Mouse (Mus musculus): ENCODE data around the gene G3bp2. TPM values are rescaled to one million over a fixed set of nuclear protein-coding genes. Genes with fewer than 3 reads are reported as not detected.

G3bp2 gene
- polyA plus RNA-seq, 1 experiment, result 25.8 TPM

DNA sequence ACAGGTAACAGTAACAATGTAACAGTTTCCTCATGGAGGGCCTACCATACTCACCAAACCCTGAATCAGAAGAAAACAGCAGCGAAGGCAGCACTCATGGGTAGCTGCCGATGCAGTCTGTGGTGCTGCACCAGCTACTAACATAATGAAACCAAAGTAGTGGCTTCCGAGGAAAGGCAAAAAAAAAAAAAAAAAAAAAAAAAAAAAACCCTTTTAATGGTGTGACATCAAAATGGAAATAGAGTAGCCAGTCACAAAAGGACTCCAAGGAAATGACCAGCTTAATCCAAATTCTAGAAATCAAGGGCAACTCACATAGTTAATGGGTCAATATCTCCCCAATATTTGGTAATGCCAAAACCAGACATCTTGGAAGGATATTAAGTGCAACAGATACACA, 33.1 kb downstream of the G3bp2 start:
- H3K79me2 ChIP-seq (ENCODE audit: control insufficient read depth, insufficient read depth), result no peaks in the 10 kb centered on the region
- no peak for TF ChIP-seq TCF3 (IDR thresholded peaks at IDR 0.05; ENCODE audit: insufficient read length, low read depth)
- TF ChIP-seq CEBPB (IDR thresholded peaks at IDR 0.05; ENCODE audit: insufficient read depth, poor library complexity, severe bottlenecking), result no peak
- TF ChIP-seq E2F4 (IDR thresholded peaks at IDR 0.05; ENCODE audit: insufficient read depth), result no peak
- no peak for TF ChIP-seq REST (IDR thresholded peaks at IDR 0.05; ENCODE audit: insufficient read depth, insufficient read length)
- TF ChIP-seq MAX (IDR thresholded peaks at IDR 0.05; ENCODE audit: low read depth), result no peak
- TF ChIP-seq MYOG (IDR thresholded peaks at IDR 0.05; ENCODE audit: control insufficient read depth in 1 of 3, insufficient read depth in 1 of 3, insufficient read length in 2 of 3, low read depth in 2 of 3), result no peak
- no peak for TF ChIP-seq POLR2AphosphoS2 (IDR thresholded peaks at IDR 0.05; ENCODE audit: insufficient read length, low read depth)
- no peak for TF ChIP-seq MYOD1 (IDR thresholded peaks at IDR 0.05; ENCODE audit: control insufficient read depth in 1 of 3, insufficient read length in 2 of 3, low read depth in 2 of 3)
- TF ChIP-seq SRF (IDR thresholded peaks at IDR 0.05; ENCODE audit: control insufficient read depth, insufficient read length, low read depth), result no peak
- TF ChIP-seq POLR2A (IDR thresholded peaks at IDR 0.05; ENCODE audit: insufficient read length, low read depth), result no peak
- no peak for TF ChIP-seq USF1 (IDR thresholded peaks at IDR 0.05; ENCODE audit: low read depth)
- no peak for TF ChIP-seq TCF12 (IDR thresholded peaks at IDR 0.05; ENCODE audit: insufficient read depth, poor library complexity, severe bottlenecking)

DNA sequence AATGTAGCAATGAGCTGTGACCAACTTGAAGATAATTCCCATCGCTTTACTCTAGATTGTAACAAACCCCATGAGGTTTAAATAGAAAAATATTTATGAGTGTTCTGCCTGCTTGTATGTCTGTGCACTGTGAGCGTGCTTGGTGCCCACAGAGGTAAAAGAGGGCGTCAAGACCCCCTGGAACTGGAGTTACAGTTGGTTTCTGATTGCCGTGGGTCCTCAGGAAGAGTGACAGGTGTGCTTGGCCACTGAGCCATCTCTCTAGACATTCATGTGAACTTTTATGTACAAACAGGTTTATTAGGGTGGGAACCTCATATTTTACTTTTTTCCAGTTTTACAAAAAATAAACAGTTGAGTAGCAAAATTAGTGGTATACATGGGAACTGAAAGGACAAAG, 39.7 kb downstream of the G3bp2 start, which contains the start of gene Cdkl2:
TSS of gene Cdkl2 (minus strand) at position 101 of the 400 bp plus-strand sequence.
- peak within 1 kb of the TSS; percentile 66 for H3K4me3 ChIP-seq
- no peaks in the 10 kb centered on the region for H3K36me3 ChIP-seq (ENCODE audit: control insufficient read depth, insufficient read depth)
- no peaks in the 10 kb centered on the region for H3K79me2 ChIP-seq (ENCODE audit: control insufficient read depth, insufficient read depth)
- H3ac ChIP-seq (ENCODE audit: control insufficient read depth, insufficient read length), result no peak within 1 kb of the TSS
- TF ChIP-seq E2F4 (IDR thresholded peaks at IDR 0.05; ENCODE audit: insufficient read depth) (no peak), MAX (IDR thresholded peaks at IDR 0.05; ENCODE audit: low read depth) (no peak), CEBPB (IDR thresholded peaks at IDR 0.05; ENCODE audit: insufficient read depth, poor library complexity, severe bottlenecking) (no peak), TCF12 (IDR thresholded peaks at IDR 0.05; ENCODE audit: insufficient read depth, poor library complexity, severe bottlenecking) (no peak), MYOG (IDR thresholded peaks at IDR 0.05; ENCODE audit: control insufficient read depth in 1 of 3, insufficient read depth in 1 of 3, insufficient read length in 2 of 3, low read depth in 2 of 3) (no peak), USF1 (IDR thresholded peaks at IDR 0.05; ENCODE audit: low read depth) (no peak), SRF (IDR thresholded peaks at IDR 0.05; ENCODE audit: control insufficient read depth, insufficient read length, low read depth) (no peak)
- H3K4me2 ChIP-seq (ENCODE audit: low read depth), result peak within 1 kb of the TSS; percentile 97
- no peaks in the 10 kb centered on the region for H3K27me3 ChIP-seq (ENCODE audit: control insufficient read depth, insufficient read depth, insufficient read length)

More for the DNA sequence above, 33.1 kb downstream of the G3bp2 start:
- Histone ChIP-seq H3K36me3 (ENCODE audit: control insufficient read depth, insufficient read depth) (peaks cover 23% of the 10 kb centered on the region), H3K4me3 (no peak overlapping the region), H3ac (ENCODE audit: control insufficient read depth, insufficient read length) (no peak overlapping the region), H3K4me2 (ENCODE audit: low read depth) (no peak overlapping the region), H3K27me3 (ENCODE audit: control insufficient read depth, insufficient read depth, insufficient read length) (no peaks in the 10 kb centered on the region)

DNA sequence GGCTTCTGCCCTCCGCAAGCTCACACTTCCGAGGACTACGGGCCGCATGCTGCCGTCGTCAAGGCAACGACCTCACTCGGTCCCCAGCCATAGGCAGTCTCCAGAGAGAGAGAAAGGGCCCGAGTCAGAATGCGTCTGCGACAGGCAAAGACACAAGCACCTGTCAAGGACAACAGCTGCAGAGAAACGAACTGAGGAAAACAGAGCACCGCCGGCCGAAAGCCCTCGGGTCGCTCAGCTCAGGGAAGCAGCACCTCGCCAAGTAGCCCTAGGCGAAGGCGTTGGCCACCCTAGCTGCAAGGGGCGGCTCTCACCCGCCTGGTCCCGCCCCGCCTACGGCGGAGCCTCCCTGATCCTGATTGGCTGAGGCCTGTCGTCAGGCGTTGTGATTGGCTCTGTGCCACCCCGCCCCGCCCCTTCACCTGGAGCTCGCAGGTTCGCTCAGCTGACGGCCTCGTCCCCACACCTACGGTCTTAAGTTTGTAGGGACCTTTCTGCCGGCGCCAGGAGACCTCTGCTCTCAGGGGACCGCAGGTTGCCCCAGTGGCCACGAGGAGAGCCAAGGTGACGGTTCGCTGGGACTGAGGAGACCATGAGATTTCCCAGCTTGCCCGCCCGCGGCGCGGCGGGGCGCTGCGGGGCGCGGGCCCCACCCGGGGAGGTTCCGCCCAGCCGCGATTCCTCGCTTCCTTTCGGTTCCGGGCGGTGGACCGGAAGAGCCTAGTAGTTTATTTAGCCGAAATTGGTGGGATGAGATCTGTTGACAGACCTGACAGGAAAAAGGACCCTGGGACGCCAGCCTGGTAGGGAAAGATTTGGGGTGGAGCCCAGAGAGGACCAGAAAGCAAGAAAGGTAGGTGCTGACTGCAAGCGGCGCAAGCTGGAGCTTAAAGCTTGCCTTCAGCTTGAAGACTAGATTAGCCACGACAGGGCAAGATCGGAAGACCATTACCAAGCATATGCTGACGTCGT, 40.9 kb downstream of the G3bp2 start:
- Histone ChIP-seq H3K36me3 (ENCODE audit: control insufficient read depth, insufficient read depth) (no peaks in the 10 kb centered on the region), H3K4me3 (peak overlapping the region; percentile 66), H3ac (ENCODE audit: control insufficient read depth, insufficient read length) (no peak overlapping the region), H3K79me2 (ENCODE audit: control insufficient read depth, insufficient read depth) (no peaks in the 10 kb centered on the region), H3K27me3 (ENCODE audit: control insufficient read depth, insufficient read depth, insufficient read length) (no peaks in the 10 kb centered on the region), H3K4me2 (ENCODE audit: low read depth) (peak overlapping the region; percentile 97)
- TF ChIP-seq POLR2A (IDR thresholded peaks at IDR 0.05; ENCODE audit: insufficient read length, low read depth) (peak; percentile 12), MYOG (IDR thresholded peaks at IDR 0.05; ENCODE audit: control insufficient read depth in 1 of 3, insufficient read depth in 1 of 3, insufficient read length in 2 of 3, low read depth in 2 of 3) (peak in 2 of 3 experiments; percentile 40 to 78), MAX (IDR thresholded peaks at IDR 0.05; ENCODE audit: low read depth) (no peak), TCF12 (IDR thresholded peaks at IDR 0.05; ENCODE audit: insufficient read depth, poor library complexity, severe bottlenecking) (peak; percentile 52), MYOD1 (IDR thresholded peaks at IDR 0.05; ENCODE audit: control insufficient read depth in 1 of 3, insufficient read length in 2 of 3, low read depth in 2 of 3) (peak in 2 of 3 experiments; percentile 57 to 72)

DNA sequence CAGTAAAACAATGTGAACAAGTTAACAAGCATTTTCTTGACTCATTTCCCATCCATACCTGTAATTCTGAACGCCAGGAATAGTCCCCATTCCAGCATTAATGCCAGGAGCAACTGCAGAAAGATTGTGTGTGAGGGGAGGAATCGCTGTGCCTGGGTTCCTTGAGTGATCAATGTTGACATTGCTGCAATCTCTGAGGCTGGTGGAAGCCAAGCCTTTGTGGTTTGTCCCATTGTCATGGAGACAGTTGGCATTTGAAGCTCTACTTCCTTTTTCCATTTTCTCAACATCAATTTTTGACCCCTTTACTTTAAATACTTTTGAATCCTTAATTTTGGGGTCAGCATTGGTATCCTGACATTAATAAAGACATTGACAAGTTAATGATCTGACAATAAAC, 63.6 kb downstream of the G3bp2 start:
- Histone ChIP-seq H3K36me3 (ENCODE audit: control insufficient read depth, insufficient read depth) (no peaks in the 10 kb centered on the region), H3K79me2 (ENCODE audit: control insufficient read depth, insufficient read depth) (no peaks in the 10 kb centered on the region), H3K4me3 (no peak overlapping the region), H3ac (ENCODE audit: control insufficient read depth, insufficient read length) (no peak overlapping the region), H3K4me2 (ENCODE audit: low read depth) (no peak overlapping the region), H3K27me3 (ENCODE audit: control insufficient read depth, insufficient read depth, insufficient read length) (no peaks in the 10 kb centered on the region)
- TF ChIP-seq MYOD1 (IDR thresholded peaks at IDR 0.05; ENCODE audit: control insufficient read depth in 1 of 3, insufficient read length in 2 of 3, low read depth in 2 of 3), result no peak
- no peak for TF ChIP-seq POLR2A (IDR thresholded peaks at IDR 0.05; ENCODE audit: insufficient read length, low read depth)
- no peak for TF ChIP-seq E2F4 (IDR thresholded peaks at IDR 0.05; ENCODE audit: insufficient read depth)
- TF ChIP-seq POLR2AphosphoS2 (IDR thresholded peaks at IDR 0.05; ENCODE audit: insufficient read length, low read depth), result no peak
- TF ChIP-seq REST (IDR thresholded peaks at IDR 0.05; ENCODE audit: insufficient read depth, insufficient read length), result no peak
- no peak for TF ChIP-seq TCF12 (IDR thresholded peaks at IDR 0.05; ENCODE audit: insufficient read depth, poor library complexity, severe bottlenecking)
- TF ChIP-seq SRF (IDR thresholded peaks at IDR 0.05; ENCODE audit: control insufficient read depth, insufficient read length, low read depth), result no peak
- TF ChIP-seq TCF3 (IDR thresholded peaks at IDR 0.05; ENCODE audit: insufficient read length, low read depth), result no peak
- no peak for TF ChIP-seq USF1 (IDR thresholded peaks at IDR 0.05; ENCODE audit: low read depth)
- no peak for TF ChIP-seq CEBPB (IDR thresholded peaks at IDR 0.05; ENCODE audit: insufficient read depth, poor library complexity, severe bottlenecking)
- no peak for TF ChIP-seq MAX (IDR thresholded peaks at IDR 0.05; ENCODE audit: low read depth)
- no peak for TF ChIP-seq MYOG (IDR thresholded peaks at IDR 0.05; ENCODE audit: control insufficient read depth in 1 of 3, insufficient read depth in 1 of 3, insufficient read length in 2 of 3, low read depth in 2 of 3)

Measured in myocyte (in vitro differentiated cells).